Mouse (Mus musculus): ENCODE measurements around the gene Hdac7. TPM values are rescaled to one million over a fixed set of nuclear protein-coding genes. Genes with fewer than 3 reads are reported as not detected.

Gene Hdac7
- total and polyA plus RNA-seq, 3 experiments = 52.5 to 256 (median 65.1) TPM

- DNase-seq = peak; percentile 73
Observed at GRCm38 (mm10) chr15:97831987-97832640, 12.2 kb downstream of the Hdac7 start.

DNA sequence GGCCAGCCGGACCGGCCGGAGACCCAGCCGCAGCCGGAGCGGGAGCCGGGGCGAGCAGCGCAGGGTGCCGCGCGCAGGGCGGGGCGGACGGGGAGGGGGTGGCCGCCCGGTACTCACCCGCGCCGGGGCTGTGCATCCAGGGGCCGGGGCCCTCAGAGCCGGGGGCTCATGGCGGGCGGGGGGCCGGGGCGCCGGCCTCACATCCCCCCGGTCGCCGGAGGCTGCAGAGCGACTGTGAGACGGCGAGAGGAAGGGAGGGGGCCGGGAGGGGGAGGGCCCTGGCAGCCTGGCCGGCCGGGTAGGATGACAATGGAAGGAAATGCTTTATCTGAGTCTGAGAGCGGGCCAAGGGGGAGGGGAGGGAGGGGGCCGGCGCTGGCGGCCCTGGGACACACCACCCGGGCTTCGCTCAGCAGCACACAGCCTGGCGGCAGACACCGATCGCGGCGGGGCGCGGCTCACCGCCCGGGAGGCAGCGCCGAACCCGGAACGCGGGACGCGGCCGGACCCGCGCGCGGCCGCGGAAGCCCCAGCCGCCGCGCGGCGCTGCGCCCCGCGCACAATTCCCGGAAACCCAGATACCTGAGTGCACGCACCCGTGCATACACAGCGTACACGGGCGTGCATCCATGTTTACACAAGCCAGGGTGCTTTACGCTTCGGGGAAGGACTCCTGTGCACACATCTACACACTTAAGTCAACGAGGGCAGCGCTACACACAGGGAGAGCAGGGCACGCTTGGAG, 12.9 kb downstream of the Hdac7 start:
- peak; percentile 86 for DNase-seq

DNA sequence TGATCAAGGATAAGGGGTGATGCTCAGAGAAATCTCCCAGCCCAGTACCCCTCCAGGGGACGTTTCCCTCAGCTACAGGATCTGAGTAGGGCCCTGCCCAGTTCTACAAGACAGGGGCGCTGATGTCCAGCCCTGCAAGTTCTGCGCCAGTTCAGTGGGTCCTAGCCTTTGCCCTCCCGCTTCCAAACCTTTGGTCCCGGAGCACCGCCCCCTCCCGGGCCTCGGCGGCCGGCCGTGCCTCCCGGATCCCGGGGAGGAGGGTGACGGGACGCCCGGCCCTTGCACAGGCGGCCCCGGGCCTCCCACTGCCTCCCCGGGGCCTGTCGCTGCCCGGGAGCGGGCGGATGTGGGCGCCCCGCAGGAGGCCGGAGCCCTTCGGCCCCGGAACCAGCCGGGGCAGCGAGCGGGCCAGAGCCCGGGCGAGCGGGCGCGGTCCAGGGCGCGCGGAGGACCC, 13.5 kb downstream of the Hdac7 start:
- DNase-seq = peak; percentile 85

GRCm38 (mm10) chr15:97830253-97830787, 14.0 kb downstream of the Hdac7 start:
- no peak for DNase-seq

DNA sequence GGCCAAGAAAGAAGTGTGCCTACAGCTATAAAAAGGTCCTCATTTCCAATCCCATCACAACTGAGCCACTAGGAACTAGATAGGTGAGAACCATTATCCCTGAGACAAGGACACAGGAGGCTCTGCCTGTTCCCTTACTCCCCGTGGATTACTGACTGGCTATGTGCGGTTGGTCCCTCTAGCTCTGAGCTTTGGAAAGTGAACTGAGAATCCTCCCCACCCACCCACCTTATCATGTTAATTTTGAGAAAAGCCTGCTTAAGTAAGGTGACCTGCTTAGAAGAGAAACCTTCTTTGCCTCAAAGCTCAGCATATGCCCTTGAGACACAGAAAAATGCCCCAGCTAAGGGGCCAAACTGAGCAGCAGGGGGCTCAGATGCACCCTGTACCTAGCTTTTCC, 14.9 kb downstream of the Hdac7 start:
- DNase-seq = no peak

DNA sequence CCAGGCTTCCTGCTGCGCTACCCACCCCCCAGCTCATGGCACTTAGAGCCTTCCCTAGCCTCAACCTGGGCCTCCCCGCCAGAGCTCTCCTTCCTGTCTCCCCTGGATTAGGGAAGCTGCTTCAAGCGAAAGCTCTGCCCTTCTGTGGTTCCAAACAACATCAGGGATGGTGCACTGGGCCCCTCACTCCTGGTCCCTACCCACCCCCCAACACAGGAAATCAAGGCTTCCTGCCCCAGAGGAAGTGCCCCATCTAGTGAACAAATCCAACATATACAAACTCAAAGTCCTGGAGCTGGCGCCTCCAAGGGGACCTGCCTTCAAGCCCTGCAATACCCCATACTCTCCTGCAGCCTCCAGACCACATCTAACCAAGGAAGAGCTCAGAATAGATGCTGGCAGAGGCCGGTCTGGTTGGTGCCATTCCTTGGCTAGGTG, 15.4 kb downstream of the Hdac7 start:
- DNase-seq = no peak

GRCm38 (mm10) chr15:97828221-97828842, 16.0 kb downstream of the Hdac7 start:
- no peak for DNase-seq

DNA sequence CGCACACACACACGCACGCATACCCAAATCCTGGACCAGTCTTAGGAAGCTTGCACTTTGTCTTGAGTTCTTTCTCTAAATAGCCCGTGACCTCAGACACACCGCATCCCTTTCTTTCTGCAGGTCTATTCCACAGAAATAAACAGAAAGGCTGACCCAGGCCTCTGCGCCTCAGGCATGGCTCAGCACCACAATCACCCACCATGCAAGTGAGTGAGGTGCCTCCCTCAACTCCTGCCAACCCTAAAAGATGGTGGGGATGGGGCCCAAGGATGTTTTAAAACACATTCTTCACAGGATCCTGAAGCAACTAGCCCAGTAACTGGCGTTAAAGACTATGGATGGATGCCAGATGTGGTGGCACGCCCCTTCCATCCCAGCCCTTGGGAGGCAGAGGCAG, 16.9 kb downstream of the Hdac7 start:
- DNase-seq = no peak

DNA sequence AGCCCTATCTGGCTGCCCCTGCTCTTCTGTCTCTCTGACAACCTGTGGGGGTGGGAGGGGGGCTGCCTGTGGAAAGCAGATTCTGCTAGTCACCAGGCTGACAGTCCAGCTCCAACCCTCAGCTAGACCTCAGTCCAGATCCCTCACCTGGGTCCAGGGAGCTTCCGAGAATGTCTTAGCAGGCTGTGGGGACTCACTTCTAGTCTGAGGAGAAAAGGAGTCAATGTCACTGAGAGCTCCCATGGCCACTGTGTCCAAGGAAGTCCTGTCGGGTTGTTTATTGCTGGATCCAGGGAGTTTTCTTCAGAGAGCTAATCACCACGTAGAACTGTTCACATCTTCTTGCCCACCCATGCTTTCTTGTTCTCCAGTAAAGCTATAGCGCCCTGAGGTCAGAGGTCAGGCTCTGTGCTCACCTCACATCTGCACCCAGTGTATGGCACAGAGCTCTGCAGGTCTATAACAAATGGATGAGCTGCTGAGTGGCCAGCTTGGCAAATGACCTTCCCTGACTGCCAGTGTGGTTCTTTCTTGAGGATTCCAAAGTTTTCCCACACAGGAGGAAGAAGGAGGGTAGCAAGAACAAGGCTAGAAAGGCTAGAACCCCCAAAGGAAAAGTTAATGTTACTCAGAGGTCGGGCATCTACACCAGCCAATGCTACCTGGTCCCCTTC, 17.6 kb downstream of the Hdac7 start:
- peak; percentile 24 for DNase-seq

GRCm38 (mm10) chr15:97825941-97826587, 18.2 kb downstream of the Hdac7 start:
- no peak for DNase-seq

DNA sequence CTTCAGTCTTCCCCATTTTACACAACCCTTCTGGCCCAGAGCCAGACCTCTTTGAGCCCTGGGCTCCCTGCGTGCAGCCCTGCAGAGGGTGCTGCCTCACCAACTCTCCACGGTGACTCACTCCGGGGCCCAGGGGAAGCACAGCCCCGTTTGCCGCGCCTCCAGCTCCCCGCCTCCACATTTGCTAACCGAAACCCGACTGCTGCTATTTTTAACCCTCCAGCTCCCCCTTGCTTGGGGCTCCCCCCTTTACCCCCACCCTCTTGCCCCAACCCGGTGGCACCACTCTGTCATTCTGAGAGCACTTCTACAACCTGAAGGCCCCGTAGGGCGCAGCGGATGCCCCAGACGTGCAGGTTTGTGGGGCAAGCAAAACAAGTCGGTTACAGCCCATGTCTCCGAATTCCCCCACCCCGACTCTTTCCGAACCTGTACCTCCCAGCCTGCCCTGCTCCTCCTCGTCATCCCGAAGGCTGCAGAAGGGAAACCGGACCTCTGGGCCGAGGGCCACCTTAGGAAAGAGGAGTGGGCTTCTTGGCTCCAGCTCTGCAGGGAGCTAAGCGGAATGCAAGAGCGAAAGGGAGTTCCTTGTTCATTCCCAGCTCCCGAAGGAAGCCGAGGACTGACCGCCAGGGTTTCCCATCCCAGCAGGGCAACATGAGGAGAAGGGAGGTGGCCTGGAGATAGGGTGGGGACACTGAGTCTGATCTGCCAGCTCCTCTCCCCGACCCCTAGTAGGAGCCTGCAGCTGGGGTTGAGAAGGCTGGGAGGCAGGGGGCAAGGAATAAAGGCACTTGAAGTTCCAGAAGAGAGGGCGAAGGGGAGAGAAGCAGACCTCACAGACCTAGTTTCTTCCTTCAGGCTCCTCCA, 19.0 kb downstream of the Hdac7 start:
- peak; percentile 95 for DNase-seq

DNA sequence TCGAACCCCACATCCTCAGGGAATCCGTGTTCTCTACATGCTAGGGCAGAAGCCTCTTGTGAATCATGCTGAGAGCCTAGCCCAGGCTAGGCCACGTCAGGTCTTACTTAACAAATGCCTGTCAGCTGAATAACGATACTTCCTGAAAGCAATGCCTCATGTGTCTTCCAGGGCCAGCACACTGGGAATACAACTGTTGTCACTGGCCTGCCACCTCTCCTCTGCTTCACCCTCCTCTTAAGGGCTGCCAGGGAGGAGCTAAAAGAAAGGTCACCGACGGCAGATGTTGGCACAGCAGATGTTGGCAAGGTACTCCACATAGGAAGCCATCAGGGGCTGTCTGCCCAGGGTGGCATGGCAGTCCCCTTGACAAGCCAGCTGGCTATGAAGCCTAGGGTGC, 20.3 kb downstream of the Hdac7 start:
- peak; percentile 87 for DNase-seq

DNA sequence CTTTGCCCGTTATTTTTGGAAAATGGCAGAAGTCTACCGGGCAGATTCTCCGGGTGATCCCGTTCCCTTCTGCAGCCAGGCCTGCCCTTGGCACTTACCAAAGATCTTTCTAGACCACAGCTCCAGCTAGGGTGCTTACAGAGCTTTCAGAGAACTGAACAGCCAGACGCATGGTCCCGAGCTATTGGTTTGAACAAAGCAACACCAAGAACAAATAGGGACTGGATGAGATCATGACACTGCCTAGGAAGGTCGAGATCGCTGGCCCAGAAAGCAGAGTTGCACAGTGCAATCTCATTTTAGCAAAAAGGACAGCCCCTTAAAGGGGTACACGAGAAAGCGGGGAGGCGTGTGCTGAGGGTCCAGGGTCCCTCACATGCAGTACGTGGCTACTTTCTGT, 20.8 kb downstream of the Hdac7 start:
- DNase-seq = peak; percentile 64

GRCm38 (mm10) chr15:97822545-97823228, 21.6 kb downstream of the Hdac7 start:
- DNase-seq = peak; percentile 56

DNA sequence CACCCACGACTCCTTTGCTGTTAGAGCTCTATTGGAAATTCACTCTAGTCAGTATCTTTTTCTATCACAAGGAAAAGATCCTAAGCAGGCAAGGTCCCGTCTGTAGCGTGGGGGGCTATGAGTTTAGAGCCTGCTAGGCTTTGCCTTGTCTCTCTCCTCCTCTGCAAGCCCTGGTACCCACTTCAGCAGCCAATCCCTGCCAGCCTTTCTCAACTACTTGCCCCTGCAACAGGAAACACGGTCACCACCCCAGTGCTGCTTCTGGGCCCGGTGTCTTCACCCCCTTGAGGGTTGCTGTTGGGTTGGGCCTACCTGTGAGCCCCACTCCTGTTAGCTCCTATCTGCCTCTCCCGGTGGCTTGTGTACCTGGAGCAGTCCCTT, 22.3 kb downstream of the Hdac7 start:
- DNase-seq = peak; percentile 54

DNA sequence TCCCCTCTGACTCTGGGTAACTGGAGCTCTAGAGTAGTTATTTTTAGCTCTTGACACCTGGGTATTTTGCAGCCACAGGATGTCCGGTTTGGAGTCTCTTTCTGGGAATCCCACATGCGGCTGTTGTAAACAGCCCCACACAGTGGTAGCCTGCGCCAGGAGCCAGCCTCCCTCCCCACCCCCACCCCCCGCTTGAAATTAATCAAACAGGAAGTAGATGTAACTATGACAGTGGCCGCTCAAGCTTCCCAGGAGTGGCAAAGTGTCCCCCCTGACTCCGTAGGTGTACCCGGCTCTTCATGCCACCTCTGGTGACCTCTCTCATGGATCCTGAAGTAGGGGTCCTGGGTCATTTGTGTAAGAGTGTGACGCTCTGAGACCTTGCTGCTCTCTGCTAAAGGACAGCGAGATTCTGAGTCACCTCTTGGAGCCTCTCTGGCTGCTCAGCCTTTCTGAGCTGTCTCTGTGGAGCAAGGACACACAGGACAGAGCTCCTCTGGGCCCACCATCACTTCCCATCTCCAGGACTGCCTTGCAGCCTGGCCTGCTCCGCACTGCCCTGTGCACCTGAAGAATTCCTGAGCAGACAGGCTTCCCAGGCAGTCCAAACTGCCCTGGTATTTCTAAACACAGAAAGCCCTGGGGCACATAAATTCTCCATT, 22.9 kb downstream of the Hdac7 start:
- peak; percentile 87 for DNase-seq

DNA sequence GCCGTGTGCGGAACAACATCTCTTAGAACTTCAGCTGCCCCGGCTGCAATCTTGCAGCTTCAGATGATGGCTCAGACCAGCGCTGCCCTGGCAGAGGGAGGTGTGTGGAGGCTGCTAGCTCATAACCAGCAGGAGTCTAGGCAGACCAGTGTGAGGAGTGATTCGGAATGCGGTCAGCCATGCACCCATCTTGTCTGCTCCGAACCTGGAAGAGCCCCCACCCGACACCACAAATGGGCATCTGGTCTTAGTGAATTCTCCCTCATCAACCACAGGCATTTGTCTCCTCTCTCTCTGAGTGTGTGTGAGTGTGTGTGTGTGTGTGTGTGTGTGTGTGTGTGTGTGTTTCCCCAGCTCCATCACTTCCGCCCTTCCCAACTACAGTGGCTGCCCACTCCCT, 24.4 kb downstream of the Hdac7 start:
- DNase-seq = no peak

DNA sequence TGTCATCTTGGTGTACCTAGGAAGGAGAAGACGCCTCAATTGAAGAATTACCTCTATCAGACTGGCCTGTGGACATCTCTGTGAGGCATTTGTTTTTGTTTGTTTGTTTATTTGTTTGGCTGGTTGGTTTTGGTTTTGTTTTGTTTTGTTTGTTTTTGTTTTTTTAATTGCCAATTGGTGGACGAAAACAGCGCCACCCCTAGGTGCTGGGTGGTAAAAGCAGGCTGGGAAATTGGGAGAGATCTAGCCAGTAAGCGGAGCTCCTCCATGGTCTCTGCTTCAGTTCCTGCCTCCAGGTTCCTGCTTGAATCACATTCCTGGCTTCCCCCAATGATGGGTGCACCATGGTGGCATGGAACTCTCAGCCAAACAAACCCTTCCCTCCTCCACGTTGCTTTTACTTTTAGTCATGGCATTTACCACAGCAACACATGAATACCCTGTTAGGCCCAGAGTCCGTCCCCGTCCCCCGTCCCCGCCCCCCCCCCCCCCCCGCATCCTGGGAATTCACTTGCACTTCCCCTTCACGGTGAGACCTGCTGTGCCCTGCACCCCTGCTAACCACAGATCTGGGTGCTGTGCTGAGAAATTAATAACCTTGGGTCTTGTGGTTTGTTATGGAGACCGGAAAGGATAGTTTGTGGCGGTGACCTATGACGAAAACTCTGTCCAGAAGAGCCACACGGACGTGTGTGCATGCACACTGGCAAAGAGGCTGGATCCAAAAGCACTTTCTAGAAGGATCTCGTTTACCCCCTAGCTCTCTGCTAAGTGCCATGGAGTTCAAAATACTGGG, 27.9 kb downstream of the Hdac7 start:
- DNase-seq = peak; percentile 34

DNA sequence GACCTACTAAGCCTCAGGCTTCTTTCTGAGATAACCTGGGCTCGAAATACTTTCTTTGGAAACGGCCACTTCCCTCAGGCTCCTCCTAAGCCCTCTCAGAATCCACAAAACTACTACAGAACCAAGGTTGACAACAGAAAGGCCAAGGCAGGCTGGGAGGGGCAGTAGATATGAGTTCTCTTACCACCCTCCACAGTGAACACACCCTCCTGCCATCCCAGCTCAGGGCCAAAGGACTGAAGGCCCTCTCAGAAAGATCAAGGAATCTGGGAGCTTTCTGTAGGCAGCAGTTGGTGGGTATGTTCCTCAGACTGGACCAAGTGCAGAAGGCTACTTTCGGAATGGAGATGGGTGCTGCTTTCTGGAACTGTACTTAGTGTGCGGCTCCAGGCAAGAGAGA, 29.0 kb downstream of the Hdac7 start:
- DNase-seq = peak; percentile 77

Measured in adrenal gland, adult 2 months (tissue).